Mouse (Mus musculus) megakaryocyte, adult 5-6 weeks (primary cell): Measurements from ENCODE around the gene Ndufs6. TPM values are rescaled to one million over a fixed set of nuclear protein-coding genes. Genes with fewer than 3 reads are reported as not detected.

Experiments used
- ATAC-seq: 2 replicates; pipeline ENCODE4 v1.8.0; 2016; ENCODE audit warnings: mild to moderate bottlenecking, inconsistent platforms; ENCODE audit not compliant: poor library complexity, severe bottlenecking
- total RNA-seq, 2 experiments: library from RNA; stranded (forward) in 1 of 2; stranded (reverse) in 1 of 2; fragments of 153-499, 151-499 nt in 1 of 2; fragments of 221-1000, 200-1000 nt in 1 of 2; gene quantifications; 2 replicates each; pipeline versions ENCODE4 v1.2.3 to v1.2.4; 2015 to 2017

Gene Ndufs6
- total RNA-seq (2015) (116 and 143 TPM in 2 replicates), total RNA-seq (2017) (82.4 and 91.8 TPM in 2 replicates)

GRCm38 (mm10) chr13:73327827-73328698, at the start of gene Ndufs6, which contains the start of gene Mrpl36:
TSS of gene Ndufs6 (minus strand) at chr13:73328542.
TSS of gene Mrpl36 (plus strand) at chr13:73328513.
- ATAC-seq, result peak; percentile 89

- ATAC-seq, result no peak
These were observed 49.3 kb upstream of the Ndufs6 start for GRCm38 (mm10) chr13:73377637-73378036.

- no peak for ATAC-seq
These were observed 46.3 kb upstream of the Ndufs6 start for GRCm38 (mm10) chr13:73374612-73375011.

- no peak for ATAC-seq
These were observed 45.0 kb upstream of the Ndufs6 start for GRCm38 (mm10) chr13:73373367-73373766.

GRCm38 (mm10) chr13:73357106-73357505, 28.8 kb upstream of the Ndufs6 start:
- no peak for ATAC-seq

- ATAC-seq, result no peak
These were observed 24.1 kb upstream of the Ndufs6 start for GRCm38 (mm10) chr13:73352491-73352890.

GRCm38 (mm10) chr13:73351910-73352309, 23.6 kb upstream of the Ndufs6 start:
- ATAC-seq, result no peak

GRCm38 (mm10) chr13:73350741-73351140, 22.4 kb upstream of the Ndufs6 start:
- no peak for ATAC-seq

GRCm38 (mm10) chr13:73347922-73348650, 19.7 kb upstream of the Ndufs6 start:
- no peak for ATAC-seq

- ATAC-seq, result no peak
These were observed 18.8 kb upstream of the Ndufs6 start for GRCm38 (mm10) chr13:73347171-73347570.

- no peak for ATAC-seq
These were observed 18.4 kb upstream of the Ndufs6 start for GRCm38 (mm10) chr13:73346743-73347142.

GRCm38 (mm10) chr13:73346131-73346530, 17.8 kb upstream of the Ndufs6 start:
- no peak for ATAC-seq

GRCm38 (mm10) chr13:73345102-73345890, 17.0 kb upstream of the Ndufs6 start:
- peak; percentile 59 for ATAC-seq

- ATAC-seq, result no peak
These were observed 8.4 kb upstream of the Ndufs6 start for GRCm38 (mm10) chr13:73336753-73337152.

- no peak for ATAC-seq
These were observed 3.4 kb upstream of the Ndufs6 start for GRCm38 (mm10) chr13:73331736-73332135.

GRCm38 (mm10) chr13:73330844-73331501, 2.6 kb upstream of the Ndufs6 start:
- peak; percentile 68 for ATAC-seq

GRCm38 (mm10) chr13:73323406-73323805, 4.9 kb downstream of the Ndufs6 start:
- no peak for ATAC-seq

- no peak for ATAC-seq
These were observed 5.7 kb downstream of the Ndufs6 start for GRCm38 (mm10) chr13:73322626-73323025.

- ATAC-seq, result no peak
These were observed 8.3 kb downstream of the Ndufs6 start for GRCm38 (mm10) chr13:73320048-73320447.

- peak; percentile 62 for ATAC-seq
These were observed 18.0 kb downstream of the Ndufs6 start for GRCm38 (mm10) chr13:73310183-73310929.
